Mouse (Mus musculus) heart, adult 2 months (tissue): ENCODE data around the gene Dpm2. TPM values are rescaled to one million over a fixed set of nuclear protein-coding genes. Genes with fewer than 3 reads are reported as not detected.

Source experiments
- DNase-seq, 2 experiments: peaks; one replicate each; pipeline ENCODE4 v3.0.0; 2021
- H3K27ac ChIP-seq: fragments of 200-600 bp; 2 replicates; pipeline ENCODE4 v1.8.1; 2022
- H3K27me3 ChIP-seq: fragments of 200-500 bp; 2 replicates; pipeline ENCODE4 v1.6.1; 2012; ENCODE audit warnings: mild to moderate bottlenecking, low read length, inconsistent platforms, mixed read lengths; ENCODE audit not compliant: control insufficient read depth, insufficient read depth
- H3K36me3 ChIP-seq: fragments of 200-500 bp; 2 replicates; pipeline ENCODE4 v1.6.1; 2012; ENCODE audit warnings: low read length, inconsistent platforms; ENCODE audit not compliant: control insufficient read depth, insufficient read depth
- H3K4me1 ChIP-seq: fragments of 200-500 bp; 2 replicates; pipeline ENCODE4 v1.6.1; 2011; ENCODE audit warnings: low read length; ENCODE audit not compliant: control insufficient read depth, insufficient read depth
- H3K4me3 ChIP-seq: fragments of 200-600 bp; 2 replicates; pipeline ENCODE4 v1.8.1; 2022
- H3K79me2 ChIP-seq: fragments of 200-500 bp; replicated peaks from 2 replicates; pipeline ENCODE4 v1.6.1; 2012; ENCODE audit warnings: mild to moderate bottlenecking, inconsistent platforms, low read length, moderate library complexity, mixed read lengths; ENCODE audit not compliant: control insufficient read depth, insufficient read depth
- H3K9ac ChIP-seq: fragments of 200-500 bp; 2 replicates; pipeline ENCODE4 v1.6.1; 2012; ENCODE audit warnings: low read depth, mild to moderate bottlenecking, control low read depth, inconsistent platforms, low read length, mixed read lengths
- CTCF ChIP-seq: fragments of 200-600 bp; IDR thresholded peaks from 2 replicates; pipeline ENCODE4 v1.8.1; 2022; ENCODE audit warnings: antibody characterized with exemption, mild to moderate bottlenecking, moderate library complexity
- EP300 ChIP-seq: fragments of 200-500 bp; IDR thresholded peaks from 2 replicates; pipeline ENCODE4 v1.6.1; 2011; ENCODE audit warnings: low read depth, low read length, control low read depth; ENCODE audit not compliant: insufficient read depth
- POLR2A ChIP-seq: fragments of 200-500 bp; IDR thresholded peaks from 2 replicates; pipeline ENCODE4 v1.6.1; 2011; ENCODE audit warnings: mild to moderate bottlenecking, low read depth, low read length, control low read depth; ENCODE audit not compliant: insufficient read depth
- WGBS: fragments of 180-500 bp; shearing (Covaris S2); methylation state at CpG from one replicate; pipeline ENCODE4 v1.1.7; 2018; 5-methylcytosine and 5-hydroxymethylcytosine counted together
- intact Hi-C: fragments of 180-260 bp; cut with DNase I; formaldehyde crosslinking; loops from one replicate; pipeline ENCODE4 v1.15.1; 2025
- long read RNA-seq: library from polyadenylated mRNA; stranded (forward); transcript quantifications from one replicate; pipeline ENCODE4 v2.0.0, GENCODE M21; 2021
- polyA plus RNA-seq: library from polyadenylated mRNA; depleted of rRNA; stranded (reverse); fragments of >200 nt; gene quantifications from 2 replicates; pipeline ENCODE4 v1.2.3, GENCODE M21; 2012; rRNA removed
- total RNA-seq, 2 experiments: library from RNA; stranded (reverse); gene quantifications; 2 replicates each; pipeline ENCODE4 v1.2.3; 2021

Gene Dpm2
- total RNA-seq (10 to 100 TPM; 17.4 to 18.0 TPM), polyA plus RNA-seq (65.3 and 69.2 TPM in 2 replicates)
- long read RNA-seq, transcript Dpm2-201 (4 exons, 869 nt): major isoform, 11 of 14 reads
- long read RNA-seq, partial matches to known transcripts: 1 of 14 reads
- long read RNA-seq, other reads (novel, unspliced or antisense): 2 of 14 reads

- peak; percentile 90 to 92 for DNase-seq
- H3K36me3 ChIP-seq: no peaks in the 10 kb centered on the region
- no peaks in the 10 kb centered on the region for H3K27me3 ChIP-seq
- peak within 1 kb of the TSS; percentile 80 for H3K4me3 ChIP-seq
- peak within 1 kb of the TSS; percentile 85 for H3K27ac ChIP-seq
- peak; percentile 39 for TF ChIP-seq CTCF
- TF ChIP-seq POLR2A: peak; percentile 98
- peak; percentile 65; the same call in 1 of the 2 replicates for TF ChIP-seq EP300
- H3K9ac ChIP-seq: peak within 1 kb of the TSS; percentile 43
- intact Hi-C loops: loop anchor here (5.0 kb wide), 1 partner anchor 186 kb away; the partner anchor contains the start of gene Tor2a
- 1% methylated on average over 36 of the region's 36 CpGs for WGBS
- H3K79me2 ChIP-seq: no peaks in the 10 kb centered on the region
- H3K4me1 ChIP-seq: no peaks in the 10 kb centered on the region; the same call in 1 of the 2 replicates
These were observed at the start of gene Dpm2 for GRCm38 (mm10) chr2:32570698-32571494. Gene Dpm2 (plus strand): TSS chr2:32570858.

DNA sequence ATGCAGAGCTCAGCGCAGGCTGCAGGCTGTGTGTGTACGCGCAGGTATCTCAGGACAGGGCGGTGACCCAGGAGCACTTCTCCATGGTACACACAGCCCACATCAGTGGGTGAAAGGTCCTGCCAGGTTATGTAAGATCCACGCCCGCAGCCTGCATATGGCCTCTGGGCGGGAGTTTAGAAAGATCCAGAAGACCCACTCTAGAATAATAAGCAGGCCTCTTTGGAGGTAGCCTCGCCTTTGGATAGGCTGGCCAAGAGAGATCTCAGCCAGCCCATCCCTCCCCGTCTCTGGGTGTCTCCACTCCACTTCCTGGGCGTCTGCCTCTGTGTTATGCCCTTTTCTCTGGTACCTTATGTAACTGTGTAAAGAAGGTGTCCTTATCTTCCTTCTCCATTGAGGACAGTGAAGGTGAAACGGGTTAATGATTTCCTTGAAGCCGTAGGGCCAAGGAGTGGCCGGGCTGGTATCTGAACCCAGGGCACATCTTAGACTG is 46.1 kb upstream of the Dpm2 start:
- 89% methylated on average over 13 of the region's 13 CpGs for WGBS
- H3K4me1 ChIP-seq: no peaks in the 10 kb centered on the region
- TF ChIP-seq CTCF (no peak), EP300 (no peak), POLR2A (no peak)
- H3K79me2 ChIP-seq: no peaks in the 10 kb centered on the region
- H3K36me3 ChIP-seq: no peaks in the 10 kb centered on the region
- H3K27ac ChIP-seq: no peak overlapping the region
- intact Hi-C loops: no loop called here
- no peaks in the 10 kb centered on the region for H3K27me3 ChIP-seq
- DNase-seq: no peak
- no peak overlapping the region for H3K9ac ChIP-seq
- no peak overlapping the region for H3K4me3 ChIP-seq

DNA sequence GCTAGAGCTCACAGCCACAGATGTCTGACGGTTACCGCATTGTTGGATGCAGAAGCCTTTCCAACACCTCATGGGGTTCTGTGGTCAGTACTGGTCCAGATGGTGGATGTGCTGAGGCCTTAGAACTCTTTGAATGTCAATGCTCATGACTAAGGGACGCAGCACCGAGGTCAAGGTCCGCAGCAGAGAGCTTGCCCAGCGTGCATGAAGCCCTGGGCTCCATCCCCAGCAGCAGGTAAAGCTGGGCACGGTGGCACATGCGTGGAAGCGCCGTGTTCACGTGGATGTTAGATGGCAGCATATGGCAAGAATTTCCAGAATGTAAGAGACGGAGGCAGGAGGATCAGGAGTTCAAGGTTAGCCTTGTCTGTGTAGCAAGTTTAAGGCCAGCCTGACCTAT is 44.8 kb upstream of the Dpm2 start:
- no peaks in the 10 kb centered on the region for H3K79me2 ChIP-seq
- TF ChIP-seq CTCF: no peak
- TF ChIP-seq POLR2A: no peak
- TF ChIP-seq EP300: no peak
- H3K9ac ChIP-seq: no peak overlapping the region
- intact Hi-C loops: no loop called here
- H3K27ac ChIP-seq: no peak overlapping the region
- H3K27me3 ChIP-seq: no peaks in the 10 kb centered on the region
- H3K4me3 ChIP-seq: no peak overlapping the region
- 92% methylated on average over 12 of the region's 12 CpGs for WGBS
- H3K4me1 ChIP-seq: no peaks in the 10 kb centered on the region
- no peak for DNase-seq
- no peaks in the 10 kb centered on the region for H3K36me3 ChIP-seq

DNA sequence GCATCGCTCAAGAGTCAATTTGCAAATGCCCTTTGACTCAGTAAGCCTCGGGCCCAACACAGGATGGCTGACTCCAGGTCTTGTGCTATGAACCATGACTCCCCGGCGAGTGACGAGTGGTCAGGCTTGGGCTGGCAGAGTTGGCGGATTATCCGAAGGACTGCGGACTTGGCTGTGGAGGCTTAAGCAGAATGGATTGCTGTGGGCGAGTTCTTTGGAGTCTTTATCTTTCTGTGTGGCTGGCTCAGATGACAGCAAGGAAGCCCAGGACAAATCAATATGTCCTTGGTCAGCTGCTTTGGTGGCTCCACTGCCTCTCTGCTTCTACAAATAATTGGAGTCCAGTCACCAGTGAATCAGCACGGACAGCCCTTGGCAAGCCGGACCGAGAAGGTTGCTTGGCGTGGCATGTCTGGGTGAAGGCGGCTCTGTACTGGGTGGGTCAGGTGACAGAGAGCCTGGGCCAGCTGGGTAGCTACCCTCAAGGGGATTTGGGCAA is 43.1 kb upstream of the Dpm2 start:
- no peak overlapping the region for H3K4me3 ChIP-seq
- H3K27me3 ChIP-seq: no peaks in the 10 kb centered on the region
- H3K36me3 ChIP-seq: no peaks in the 10 kb centered on the region
- 77% methylated on average over 14 of the region's 14 CpGs for WGBS
- intact Hi-C loops: no loop called here
- no peaks in the 10 kb centered on the region for H3K79me2 ChIP-seq
- no peak overlapping the region for H3K9ac ChIP-seq
- DNase-seq: no peak
- TF ChIP-seq POLR2A (no peak), EP300 (no peak), CTCF (no peak)
- no peak overlapping the region for H3K27ac ChIP-seq
- H3K4me1 ChIP-seq: no peaks in the 10 kb centered on the region

DNA sequence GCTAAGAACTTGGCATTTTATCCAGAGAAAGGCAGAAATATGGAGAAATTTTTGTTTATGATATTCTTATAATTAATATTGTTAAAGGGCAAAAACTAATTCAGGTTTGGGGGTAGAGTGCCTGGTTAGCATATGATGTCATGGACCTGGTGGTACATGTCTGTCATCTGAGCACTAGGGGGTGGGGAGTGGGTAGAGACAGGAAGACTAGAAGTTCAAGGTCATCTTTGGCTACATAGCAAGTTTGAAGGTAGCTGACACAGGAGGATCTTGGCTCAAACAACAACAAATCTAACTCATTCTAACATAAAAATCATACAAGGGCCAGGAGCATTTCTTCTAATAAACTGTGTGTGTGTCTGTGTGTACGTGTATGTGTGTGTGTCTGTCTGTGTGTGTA is 42.3 kb upstream of the Dpm2 start:
- TF ChIP-seq EP300 (no peak), POLR2A (no peak), CTCF (no peak)
- Histone ChIP-seq H3K27ac (no peak overlapping the region), H3K36me3 (no peaks in the 10 kb centered on the region), H3K4me1 (no peaks in the 10 kb centered on the region), H3K27me3 (no peaks in the 10 kb centered on the region), H3K9ac (no peak overlapping the region), H3K79me2 (no peaks in the 10 kb centered on the region), H3K4me3 (no peak overlapping the region)
- no peak for DNase-seq
- intact Hi-C loops: no loop called here
- WGBS: 85% methylated on average over 1 of the region's 1 CpGs

DNA sequence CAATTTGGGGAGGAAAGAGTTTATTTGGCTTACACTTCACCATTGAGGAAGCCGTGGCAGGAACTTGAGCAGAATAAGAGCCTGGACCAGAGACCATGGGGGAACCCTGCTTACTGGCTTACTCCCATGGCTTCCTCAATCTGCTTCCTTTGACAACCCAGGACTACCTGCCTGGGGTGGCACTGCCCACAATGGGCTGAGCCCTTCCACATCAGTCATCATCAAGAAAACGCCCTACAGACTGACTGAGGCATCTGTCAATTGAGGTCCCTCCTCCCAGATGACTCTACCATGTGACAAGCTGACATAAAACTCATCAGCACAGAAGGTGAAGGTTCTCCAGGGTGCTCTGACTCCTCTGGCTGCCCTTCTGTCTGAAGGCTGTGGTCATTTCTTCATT is 40.2 kb upstream of the Dpm2 start:
- Histone ChIP-seq H3K79me2 (no peaks in the 10 kb centered on the region), H3K27ac (no peak overlapping the region), H3K9ac (no peak overlapping the region), H3K36me3 (no peaks in the 10 kb centered on the region), H3K4me1 (no peaks in the 10 kb centered on the region), H3K4me3 (no peak overlapping the region), H3K27me3 (no peaks in the 10 kb centered on the region)
- DNase-seq: no peak
- 69% methylated on average over 2 of the region's 2 CpGs for WGBS
- TF ChIP-seq EP300 (no peak), CTCF (no peak), POLR2A (no peak)
- intact Hi-C loops: no loop called here
